10 mouse cellular contexts compared by ENCODE assay signal in genomic region chr8:123113908-123114469, GRCm38 (mm10). TPM values are rescaled to one million over a fixed set of nuclear protein-coding genes. Genes with fewer than 3 reads are reported as not detected.
DNase-seq lines count a peak whose midpoint lies in the region; ATAC-seq and TF ChIP-seq lines count a peak whose summit lies in the region.
"Had no signal": no experiment of that assay in that cellular context is flagged by ENCODE, and none has a peak within 500 bp of the region (broad histone marks: within the 10 kb centered on the region; RNA-seq: fewer than 3 reads in every experiment).

No protein-coding gene starts in this region.

- no peak for TF ChIP-seq EP300 in stomach, postnatal 0 days (optimal IDR thresholded peaks at IDR 0.05)

- WGBS in kidney, adult 2 months: 40% methylated on average over 2 of the region's 2 CpGs
- WGBS in kidney, embryonic 14.5 days: 56% methylated on average over 2 of the region's 2 CpGs
- 72% methylated on average over 2 of the region's 2 CpGs for WGBS in midbrain, postnatal 0 days
- 80% methylated on average over 2 of the region's 2 CpGs for WGBS in midbrain, embryonic 13.5 days
- 53% methylated on average over 2 of the region's 2 CpGs for WGBS in stomach, postnatal 0 days

- H3K27ac ChIP-seq in kidney, adult 2 months (ENCODE audit: insufficient read depth, low read depth, low read length): peak overlapping the region; percentile 77; the same call in 1 of the 2 replicates
- no peak overlapping the region for H3K27ac ChIP-seq in kidney, embryonic 14.5 days (ENCODE audit: low read depth, low read length)
- H3K27ac ChIP-seq in midbrain, postnatal 0 days (ENCODE audit: low read depth, low read length): no peak overlapping the region
- no peak overlapping the region for H3K27ac ChIP-seq in midbrain, embryonic 13.5 days
- H3K27ac ChIP-seq in stomach, postnatal 0 days (replicated peaks): no peak overlapping the region
- H3K27ac ChIP-seq: hindbrain, embryonic 10.5 days had no signal

- no peak overlapping the region for H3K4me2 ChIP-seq in kidney, embryonic 14.5 days (replicated peaks; ENCODE audit: low read depth, low read length)
- H3K4me2 ChIP-seq in midbrain, postnatal 0 days (ENCODE audit: low read depth, low read length, poor library complexity, severe bottlenecking): no peak overlapping the region
- H3K4me2 ChIP-seq in midbrain, embryonic 13.5 days (replicated peaks): no peak overlapping the region
- H3K4me2 ChIP-seq in stomach, postnatal 0 days (replicated peaks; ENCODE audit: low read depth): no peak overlapping the region

- H3K9ac ChIP-seq in kidney, embryonic 14.5 days (ENCODE audit: low read depth, low read length): no peak overlapping the region
- no peak overlapping the region for H3K9ac ChIP-seq in midbrain, postnatal 0 days (replicated peaks; ENCODE audit: low read length, poor library complexity, severe bottlenecking)
- no peak overlapping the region for H3K9ac ChIP-seq in midbrain, embryonic 13.5 days (replicated peaks)
- H3K9ac ChIP-seq in stomach, postnatal 0 days (ENCODE audit: low read length): no peak overlapping the region

- H3K9me3 ChIP-seq in kidney, embryonic 14.5 days (ENCODE audit: control insufficient read depth, low read length): no peaks in the 10 kb centered on the region
- H3K9me3 ChIP-seq in midbrain, postnatal 0 days (ENCODE audit: low read length): no peaks in the 10 kb centered on the region
- H3K9me3 ChIP-seq in midbrain, embryonic 13.5 days: no peaks in the 10 kb centered on the region
- no peaks in the 10 kb centered on the region for H3K9me3 ChIP-seq in stomach, postnatal 0 days (ENCODE audit: control insufficient read depth, low read length)
- H3K9me3 ChIP-seq: hindbrain, embryonic 10.5 days had no signal

- H3K4me3 ChIP-seq in kidney, adult 2 months (ENCODE audit: insufficient read depth, low read depth, low read length): no peak overlapping the region
- no peak overlapping the region for H3K4me3 ChIP-seq in kidney, embryonic 14.5 days (ENCODE audit: low read length)
- no peak overlapping the region for H3K4me3 ChIP-seq in midbrain, postnatal 0 days (ENCODE audit: low read depth, low read length)
- H3K4me3 ChIP-seq in midbrain, embryonic 13.5 days (replicated peaks): no peak overlapping the region
- no peak overlapping the region for H3K4me3 ChIP-seq in stomach, postnatal 0 days (ENCODE audit: low read depth, low read length)
- H3K4me3 ChIP-seq: hindbrain, embryonic 10.5 days had no signal

- peak; percentile 54 for DNase-seq in kidney, adult 2 months
- peak; percentile 43 for DNase-seq in midbrain, postnatal 0 days (ENCODE audit: low spot score)
- DNase-seq in induced T-regulatory cell, adult 2 months (ENCODE audit: low read depth): peak; percentile 61
- no peak for DNase-seq in stomach, postnatal 0 days (ENCODE audit: low spot score)
- no peak for DNase-seq in frontal cortex, postnatal 10 days (ENCODE audit: low spot score in 2 of 2)
- no peak for DNase-seq in thymus, postnatal 25 days
- DNase-seq: cerebellum, postnatal 36 days had no signal

- no peak for TF ChIP-seq POLR2A in kidney, adult 2 months (IDR thresholded peaks at IDR 0.05; ENCODE audit: low read depth, low read length)

- no peaks in the 10 kb centered on the region for H3K4me1 ChIP-seq in kidney, adult 2 months (ENCODE audit: control insufficient read depth, insufficient read depth, low read length)
- H3K4me1 ChIP-seq in kidney, embryonic 14.5 days (ENCODE audit: control insufficient read depth, insufficient read depth, low read length): peaks cover 12% of the 10 kb centered on the region; the same call in 1 of the 2 replicates
- H3K4me1 ChIP-seq in midbrain, postnatal 0 days (ENCODE audit: insufficient read depth, low read length): 0 out of 2 replicates have a peak, but pooled peaks cover 4% of the 10 kb centered on the region
- H3K4me1 ChIP-seq in midbrain, embryonic 13.5 days (replicated peaks): peaks cover 14% of the 10 kb centered on the region
- 0 out of 2 replicates have a peak, but pooled peaks cover 2% of the 10 kb centered on the region for H3K4me1 ChIP-seq in stomach, postnatal 0 days (replicated peaks; ENCODE audit: control insufficient read depth, insufficient read depth)

- H3K27me3 ChIP-seq in kidney, adult 2 months (replicated peaks; ENCODE audit: control insufficient read depth, insufficient read depth, low read length): no peaks in the 10 kb centered on the region
- peaks cover 34% of the 10 kb centered on the region for H3K27me3 ChIP-seq in kidney, embryonic 14.5 days (ENCODE audit: control insufficient read depth, insufficient read depth, low read length)
- peaks cover 19% of the 10 kb centered on the region for H3K27me3 ChIP-seq in midbrain, postnatal 0 days (ENCODE audit: insufficient read depth, low read length)
- peaks cover 40% of the 10 kb centered on the region for H3K27me3 ChIP-seq in midbrain, embryonic 13.5 days
- H3K27me3 ChIP-seq in stomach, postnatal 0 days (ENCODE audit: control insufficient read depth, insufficient read depth, low read length): peaks cover 3% of the 10 kb centered on the region; the same call in 1 of the 2 replicates

- no peak for TF ChIP-seq CTCF in kidney, adult 2 months (conservative IDR thresholded peaks at IDR 0.05; ENCODE audit: insufficient read depth, insufficient read length, low read depth, low read length)
- peak; percentile 59 for TF ChIP-seq CTCF in midbrain, postnatal 0 days (IDR thresholded peaks at IDR 0.05)
- TF ChIP-seq CTCF in stomach, postnatal 0 days (IDR thresholded peaks at IDR 0.05; ENCODE audit: low read depth): peak; percentile 61

- H3K36me3 ChIP-seq in kidney, adult 2 months (ENCODE audit: control insufficient read depth, insufficient read depth, low read length): no peaks in the 10 kb centered on the region
- H3K36me3 ChIP-seq in kidney, embryonic 14.5 days (ENCODE audit: control insufficient read depth, insufficient read depth, low read length): no peaks in the 10 kb centered on the region
- H3K36me3 ChIP-seq in midbrain, postnatal 0 days (ENCODE audit: insufficient read depth, low read length): no peaks in the 10 kb centered on the region
- no peaks in the 10 kb centered on the region for H3K36me3 ChIP-seq in midbrain, embryonic 13.5 days
- H3K36me3 ChIP-seq in stomach, postnatal 0 days (ENCODE audit: control insufficient read depth, insufficient read depth, low read length): no peaks in the 10 kb centered on the region
- H3K36me3 ChIP-seq: hindbrain, embryonic 10.5 days had no signal

- ATAC-seq in kidney, embryonic 14.5 days (ENCODE audit: low FRiP score, low TSS enrichment): no peak
- no peak for ATAC-seq in midbrain, postnatal 0 days (ENCODE audit: low FRiP score)
- no peak for ATAC-seq in midbrain, embryonic 13.5 days
- ATAC-seq in stomach, postnatal 0 days (ENCODE audit: low FRiP score, low TSS enrichment): no peak

RNA-seq across cellular contexts. Expression of gene Cpne7, which starts 3.2 kb away (rescaled TPM):
- polyA plus RNA-seq in kidney, adult 2 months (2012; rRNA removed): 2.5 and 3.4 TPM in 2 replicates
- 0.11 and 0.41 TPM in 2 replicates for polyA plus RNA-seq in kidney, embryonic 14.5 days (2014; fragmentation: Nextera tagmentation; extraction: Ambion mirVana)
- total RNA-seq in midbrain, postnatal 0 days (2014; rRNA removed): 29.2 and 33.0 TPM in 2 replicates
- polyA plus RNA-seq in midbrain, postnatal 0 days (2015; fragmentation: Nextera tagmentation; extraction: Ambion mirVana): 28.0 and 29.1 TPM in 2 replicates
- 1.6 and 1.9 TPM in 2 replicates for polyA plus RNA-seq in midbrain, embryonic 13.5 days (2015; fragmentation: Nextera tagmentation; extraction: Ambion mirVana)
- 1.4 TPM in 2 replicates for polyA plus RNA-seq in stomach, postnatal 0 days (2015; fragmentation: Nextera tagmentation; extraction: Ambion mirVana)

RNA-seq across cellular contexts. Expression of gene Rpl13, which starts 11.8 kb away (rescaled TPM):
- polyA plus RNA-seq in kidney, adult 2 months (2012; rRNA removed): 960 and 1,412 TPM in 2 replicates
- 1,702 and 2,075 TPM in 2 replicates for polyA plus RNA-seq in kidney, embryonic 14.5 days (2014; fragmentation: Nextera tagmentation; extraction: Ambion mirVana)
- 2,117 and 2,785 TPM in 2 replicates for total RNA-seq in midbrain, postnatal 0 days (2014; rRNA removed)
- 801 and 821 TPM in 2 replicates for polyA plus RNA-seq in midbrain, postnatal 0 days (2015; fragmentation: Nextera tagmentation; extraction: Ambion mirVana)
- polyA plus RNA-seq in midbrain, embryonic 13.5 days (2015; fragmentation: Nextera tagmentation; extraction: Ambion mirVana): 776 and 798 TPM in 2 replicates
- polyA plus RNA-seq in stomach, postnatal 0 days (2015; fragmentation: Nextera tagmentation; extraction: Ambion mirVana): 1,460 and 1,506 TPM in 2 replicates

RNA-seq across cellular contexts. Expression of gene Sult5a1, which starts 44.1 kb away (rescaled TPM):
- polyA plus RNA-seq in kidney, adult 2 months (2012; rRNA removed): 10.8 and 11.2 TPM in 2 replicates
- polyA plus RNA-seq in kidney, embryonic 14.5 days (2014; fragmentation: Nextera tagmentation; extraction: Ambion mirVana): 8.3 and 8.7 TPM in 2 replicates
- 0.80 and 2.8 TPM in 2 replicates for total RNA-seq in midbrain, postnatal 0 days (2014; rRNA removed)
- 1.1 and 2.2 TPM in 2 replicates for polyA plus RNA-seq in midbrain, postnatal 0 days (2015; fragmentation: Nextera tagmentation; extraction: Ambion mirVana)
- 0.77 and 1.0 TPM in 2 replicates for polyA plus RNA-seq in midbrain, embryonic 13.5 days (2015; fragmentation: Nextera tagmentation; extraction: Ambion mirVana)
- polyA plus RNA-seq in stomach, postnatal 0 days (2015; fragmentation: Nextera tagmentation; extraction: Ambion mirVana): 7.8 and 9.3 TPM in 2 replicates

RNA-seq across cellular contexts. Expression of gene Spg7, which starts 51.2 kb away (rescaled TPM):
- 137 and 150 TPM in 2 replicates for polyA plus RNA-seq in kidney, adult 2 months (2012; rRNA removed)
- 45.9 and 51.2 TPM in 2 replicates for polyA plus RNA-seq in kidney, embryonic 14.5 days (2014; fragmentation: Nextera tagmentation; extraction: Ambion mirVana)
- total RNA-seq in midbrain, postnatal 0 days (2014; rRNA removed): 47.2 and 64.3 TPM in 2 replicates
- polyA plus RNA-seq in midbrain, postnatal 0 days (2015; fragmentation: Nextera tagmentation; extraction: Ambion mirVana): 50.1 and 51.3 TPM in 2 replicates
- polyA plus RNA-seq in midbrain, embryonic 13.5 days (2015; fragmentation: Nextera tagmentation; extraction: Ambion mirVana): 52.0 and 52.2 TPM in 2 replicates
- 29.6 and 32.0 TPM in 2 replicates for polyA plus RNA-seq in stomach, postnatal 0 days (2015; fragmentation: Nextera tagmentation; extraction: Ambion mirVana)

Comparison
In these comparisons a context has a peak if more than half of its experiments do, and no peak if none do; other contexts are left out.
1. DNase-seq: peak in kidney, adult 2 months (single experiment), midbrain, postnatal 0 days (single experiment) and induced T-regulatory cell, adult 2 months (single experiment); none in stomach, postnatal 0 days (single experiment), frontal cortex, postnatal 10 days (0 of 2) and thymus, postnatal 25 days (single experiment).